Mouse (Mus musculus): Measurements from ENCODE around the gene Kif13a.

Kif13a gene

GRCm38 (mm10) chr13:46840676-46841075, 89.0 kb downstream of the Kif13a start:
- DNase-seq (ENCODE audit: low read depth, low spot score) = no peak

- no peak for DNase-seq (ENCODE audit: low read depth, low spot score)
Measured at GRCm38 (mm10) chr13:46839236-46839635, 90.4 kb downstream of the Kif13a start.

GRCm38 (mm10) chr13:46838551-46838950, 91.1 kb downstream of the Kif13a start:
- no peak for DNase-seq (ENCODE audit: low read depth, low spot score)

- DNase-seq (ENCODE audit: low read depth, low spot score) = no peak
Measured at GRCm38 (mm10) chr13:46835351-46835750, 94.3 kb downstream of the Kif13a start.

GRCm38 (mm10) chr13:46834805-46835204, 94.9 kb downstream of the Kif13a start:
- DNase-seq (ENCODE audit: low read depth, low spot score) = no peak

GRCm38 (mm10) chr13:46833586-46833985, 96.1 kb downstream of the Kif13a start:
- no peak for DNase-seq (ENCODE audit: low read depth, low spot score)

GRCm38 (mm10) chr13:46832956-46833355, 96.7 kb downstream of the Kif13a start:
- peak; percentile 38 for DNase-seq (ENCODE audit: low read depth, low spot score)

- no peak for DNase-seq (ENCODE audit: low read depth, low spot score)
Measured at GRCm38 (mm10) chr13:46823271-46823670, 106.4 kb downstream of the Kif13a start.

GRCm38 (mm10) chr13:46822200-46822599, 107.5 kb downstream of the Kif13a start:
- DNase-seq (ENCODE audit: low read depth, low spot score) = no peak

- no peak for DNase-seq (ENCODE audit: low read depth, low spot score)
Measured at GRCm38 (mm10) chr13:46819729-46820223, 109.9 kb downstream of the Kif13a start.

- no peak for DNase-seq (ENCODE audit: low read depth, low spot score)
Measured at GRCm38 (mm10) chr13:46819202-46819728, 110.4 kb downstream of the Kif13a start.

- DNase-seq (ENCODE audit: low read depth, low spot score) = no peak
Measured at GRCm38 (mm10) chr13:46818374-46818773, 111.3 kb downstream of the Kif13a start.

- no peak for DNase-seq (ENCODE audit: low read depth, low spot score)
Measured at GRCm38 (mm10) chr13:46812648-46813184, 117.0 kb downstream of the Kif13a start.

- DNase-seq (ENCODE audit: low read depth, low spot score) = no peak
Measured at GRCm38 (mm10) chr13:46811696-46812095, 118.0 kb downstream of the Kif13a start.

- no peak for DNase-seq (ENCODE audit: low read depth, low spot score)
Measured at GRCm38 (mm10) chr13:46810613-46811012, 119.1 kb downstream of the Kif13a start.

GRCm38 (mm10) chr13:46810098-46810497, 119.6 kb downstream of the Kif13a start:
- peak; percentile 86 for DNase-seq (ENCODE audit: low read depth, low spot score)

- DNase-seq (ENCODE audit: low read depth, low spot score) = no peak
Measured at GRCm38 (mm10) chr13:46807901-46808300, 121.8 kb downstream of the Kif13a start.

GRCm38 (mm10) chr13:46801196-46801595, 128.5 kb downstream of the Kif13a start:
- DNase-seq (ENCODE audit: low read depth, low spot score) = no peak

GRCm38 (mm10) chr13:46798156-46798555, 131.5 kb downstream of the Kif13a start:
- DNase-seq (ENCODE audit: low read depth, low spot score) = peak; percentile 20

GRCm38 (mm10) chr13:46796381-46796780, 133.3 kb downstream of the Kif13a start:
- DNase-seq (ENCODE audit: low read depth, low spot score) = no peak

- no peak for DNase-seq (ENCODE audit: low read depth, low spot score)
Measured at GRCm38 (mm10) chr13:46793824-46794223, 135.8 kb downstream of the Kif13a start.

- no peak for DNase-seq (ENCODE audit: low read depth, low spot score)
Measured at GRCm38 (mm10) chr13:46788452-46788851, 141.2 kb downstream of the Kif13a start.

GRCm38 (mm10) chr13:46786836-46787235, 142.8 kb downstream of the Kif13a start:
- DNase-seq (ENCODE audit: low read depth, low spot score) = no peak

Data from WW6 (cell line).